Mouse (Mus musculus): ENCODE results near the gene Dyx1c1.

DNA sequence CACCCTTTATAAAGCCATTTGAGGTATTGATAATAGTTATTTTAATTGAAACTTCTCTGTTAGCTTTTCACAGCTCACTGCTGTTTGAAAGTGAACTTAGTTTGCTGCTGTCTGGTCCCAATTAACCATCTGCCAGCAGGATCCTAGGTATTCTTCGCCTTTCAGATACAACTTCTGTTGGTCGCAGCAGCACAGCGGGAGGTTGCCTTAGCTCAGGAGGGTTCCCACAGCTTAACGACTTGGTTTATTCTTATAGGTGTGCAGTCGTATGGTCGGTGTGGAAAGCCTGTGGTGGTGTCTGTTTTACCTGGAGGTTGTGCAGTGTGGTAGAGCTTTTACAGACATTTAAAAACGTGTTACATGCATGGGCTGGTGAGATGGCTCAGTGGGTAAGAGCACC lies 38.2 kb downstream of the Dyx1c1 start:
- TF ChIP-seq CTCF (IDR thresholded peaks at IDR 0.05; ENCODE audit: extremely low read depth, insufficient read length, insufficient replicate concordance, low read depth, low read length) (no peak), POLR2A (IDR thresholded peaks at IDR 0.05; ENCODE audit: low read depth, low read length) (no peak)
